ENCODE assay signal across 8 mouse cellular contexts in genomic region chr1:74390287-74390906, GRCm38 (mm10). TPM values are rescaled to one million over a fixed set of nuclear protein-coding genes. Genes with fewer than 3 reads are reported as not detected.
A peak's percentile ranks its signal among the peaks of the same experiment; 100 is the strongest.
DNase-seq lines count a peak whose midpoint lies in the region; ATAC-seq and TF ChIP-seq lines count a peak whose summit lies in the region.

No protein-coding gene starts in this region.

- TF ChIP-seq RAD21 in CH12.LX (IDR thresholded peaks at IDR 0.05; ENCODE audit: low read depth, low read length), result peak; percentile 69

- no peaks in the 10 kb centered on the region for H3K27me3 ChIP-seq in CH12.LX (replicated peaks)
- no peaks in the 10 kb centered on the region for H3K27me3 ChIP-seq in embryonic facial prominence, embryonic 15.5 days
- no peaks in the 10 kb centered on the region for H3K27me3 ChIP-seq in limb, embryonic 11.5 days (ENCODE audit: control insufficient read depth, insufficient read depth, low read length)
- H3K27me3 ChIP-seq in midbrain, embryonic 12.5 days, result peaks cover 29% of the 10 kb centered on the region
- no peaks in the 10 kb centered on the region for H3K27me3 ChIP-seq in stomach, embryonic 15.5 days (replicated peaks)

- 5% methylated on average over 21 of the region's 21 CpGs for WGBS in embryonic facial prominence, embryonic 15.5 days
- 7% methylated on average over 21 of the region's 21 CpGs for WGBS in limb, embryonic 11.5 days
- 7% methylated on average over 21 of the region's 21 CpGs for WGBS in midbrain, embryonic 12.5 days
- 6% methylated on average over 21 of the region's 21 CpGs for WGBS in stomach, embryonic 15.5 days

- H3K4me2 ChIP-seq in CH12.LX (ENCODE audit: insufficient read depth, low read depth, poor library complexity, severe bottlenecking), result peak overlapping the region; percentile 55
- peak overlapping the region; percentile 84 for H3K4me2 ChIP-seq in embryonic facial prominence, embryonic 15.5 days (replicated peaks)
- H3K4me2 ChIP-seq in limb, embryonic 11.5 days (ENCODE audit: low read depth, severe bottlenecking), result peak overlapping the region; percentile 97
- peak overlapping the region; percentile 93 for H3K4me2 ChIP-seq in midbrain, embryonic 12.5 days (replicated peaks)
- peak overlapping the region; percentile 52 for H3K4me2 ChIP-seq in stomach, embryonic 15.5 days

- H3K27ac ChIP-seq in CH12.LX (ENCODE audit: insufficient read depth, low read depth), result peak overlapping the region; percentile 91
- peak overlapping the region; percentile 98 for H3K27ac ChIP-seq in embryonic facial prominence, embryonic 15.5 days (replicated peaks)
- H3K27ac ChIP-seq in limb, embryonic 11.5 days (replicated peaks; ENCODE audit: low read depth, low read length), result no peak overlapping the region
- no peak overlapping the region for H3K27ac ChIP-seq in midbrain, embryonic 12.5 days (replicated peaks)
- peak overlapping the region; percentile 99 for H3K27ac ChIP-seq in stomach, embryonic 15.5 days

- in situ Hi-C loops in CH12.LX (cut with MboI; ENCODE audit: low pct_ligation_motif_present, low pct_unique_long_range_greater_than_20kb, low sequenced_read_pairs), result loop anchor here (5.0 to 10.0 kb wide), 2 partner anchors 54 to 78 kb away; no protein-coding TSS in a partner anchor

- H3K4me3 ChIP-seq in CH12.LX (replicated peaks in 1 of 3; ENCODE audit: low read depth in 2 of 3, low read length in 2 of 3, poor library complexity in 1 of 3), result peak overlapping the region in 1 of 3 experiments; percentile 65
- H3K4me3 ChIP-seq in embryonic facial prominence, embryonic 15.5 days (replicated peaks), result peak overlapping the region; percentile 91
- peak overlapping the region; percentile 12 for H3K4me3 ChIP-seq in limb, embryonic 11.5 days (ENCODE audit: low read depth, low read length)
- peak overlapping the region; percentile 9 for H3K4me3 ChIP-seq in midbrain, embryonic 12.5 days
- peak overlapping the region; percentile 79 for H3K4me3 ChIP-seq in stomach, embryonic 15.5 days (replicated peaks)

- peaks cover 21% of the 10 kb centered on the region for H3K79me2 ChIP-seq in CH12.LX (replicated peaks; ENCODE audit: control insufficient read depth, extremely low read depth, insufficient read depth, poor library complexity, severe bottlenecking)

- peak overlapping the region; percentile 98; the same call in 1 of the 2 replicates for H3K9ac ChIP-seq in CH12.LX (ENCODE audit: insufficient read depth, low read depth)
- H3K9ac ChIP-seq in embryonic facial prominence, embryonic 15.5 days, result no peak overlapping the region
- H3K9ac ChIP-seq in limb, embryonic 11.5 days (ENCODE audit: low read length), result no peak overlapping the region; the same call in 1 of the 2 replicates
- H3K9ac ChIP-seq in midbrain, embryonic 12.5 days (replicated peaks), result no peak overlapping the region
- no peak overlapping the region for H3K9ac ChIP-seq in stomach, embryonic 15.5 days

- H3K4me1 ChIP-seq in CH12.LX (ENCODE audit: control insufficient read depth in 1 of 2, insufficient read depth in 2 of 2), result peaks cover 11 to 69% of the 10 kb centered on the region in 2 experiments
- peaks cover 68% of the 10 kb centered on the region for H3K4me1 ChIP-seq in embryonic facial prominence, embryonic 15.5 days
- peaks cover 10% of the 10 kb centered on the region for H3K4me1 ChIP-seq in limb, embryonic 11.5 days (ENCODE audit: control insufficient read depth, insufficient read depth, low read length)
- peaks cover 34% of the 10 kb centered on the region for H3K4me1 ChIP-seq in midbrain, embryonic 12.5 days
- peaks cover 51% of the 10 kb centered on the region for H3K4me1 ChIP-seq in stomach, embryonic 15.5 days

- H3K9me3 ChIP-seq in CH12.LX (replicated peaks; ENCODE audit: low read length), result no peaks in the 10 kb centered on the region
- H3K9me3 ChIP-seq in embryonic facial prominence, embryonic 15.5 days (replicated peaks), result no peaks in the 10 kb centered on the region
- no peaks in the 10 kb centered on the region for H3K9me3 ChIP-seq in limb, embryonic 11.5 days (ENCODE audit: control insufficient read depth, low read length)
- H3K9me3 ChIP-seq in midbrain, embryonic 12.5 days, result no peaks in the 10 kb centered on the region
- H3K9me3 ChIP-seq in stomach, embryonic 15.5 days, result no peaks in the 10 kb centered on the region

- TF ChIP-seq POLR2A in CH12.LX (IDR thresholded peaks at IDR 0.05; ENCODE audit: low read depth, low read length), result no peak

- TF ChIP-seq CTCF in CH12.LX (conservative IDR thresholded peaks at IDR 0.05 in 1 of 2, IDR thresholded peaks at IDR 0.05 in 1 of 2; ENCODE audit: low read depth in 2 of 2, low read length in 2 of 2), result peak; percentile 63 to 76; a peak in 3 of 4 replicates

- TF ChIP-seq EP300 in CH12.LX (IDR thresholded peaks at IDR 0.05; ENCODE audit: low read length), result no peak

- peak; percentile 86 for DNase-seq in CH12.LX (ENCODE audit: extremely low read depth)
- peak; percentile 64 for DNase-seq in adrenal gland, postnatal 25 days
- peak; percentile 74 to 83 for DNase-seq in heart, postnatal 10 days
- peak; percentile 80 for DNase-seq in limb, embryonic 11.5 days (ENCODE audit: low spot score)
- DNase-seq in layer of hippocampus, adult 11-12 months (ENCODE audit: low spot score), result no peak

- H3K36me3 ChIP-seq in CH12.LX (replicated peaks in 1 of 2; ENCODE audit: control insufficient read depth in 1 of 2, insufficient read depth in 1 of 2, low read length in 1 of 2), result peaks cover 18 to 25% of the 10 kb centered on the region in 2 experiments
- peaks cover 19% of the 10 kb centered on the region for H3K36me3 ChIP-seq in embryonic facial prominence, embryonic 15.5 days
- H3K36me3 ChIP-seq in limb, embryonic 11.5 days (ENCODE audit: control insufficient read depth, insufficient read depth, low read length), result peaks cover 8% of the 10 kb centered on the region; the same call in 1 of the 2 replicates
- peaks cover 18% of the 10 kb centered on the region for H3K36me3 ChIP-seq in midbrain, embryonic 12.5 days
- peaks cover 19% of the 10 kb centered on the region for H3K36me3 ChIP-seq in stomach, embryonic 15.5 days

- ATAC-seq in embryonic facial prominence, embryonic 15.5 days (ENCODE audit: insufficient number of reproducible peaks, low FRiP score, low TSS enrichment, low read depth), result no peak
- no peak for ATAC-seq in limb, embryonic 11.5 days (ENCODE audit: insufficient number of reproducible peaks, low FRiP score, low TSS enrichment, low read depth)
- ATAC-seq in midbrain, embryonic 12.5 days (ENCODE audit: low FRiP score, low read depth), result no peak
- 0 out of 2 replicates have a peak, but pooled peaks have one; percentile 0 for ATAC-seq in stomach, embryonic 15.5 days (ENCODE audit: insufficient read depth, low FRiP score, low read depth)

- intact Hi-C loops in heart, postnatal 10 days (cut with DNase I), result no loop called here

- dilution Hi-C loops in CH12.LX (cut with MboI; ENCODE audit: extremely low pct_ligation_motif_present, extremely low pct_unique_long_range_greater_than_20kb, low sequenced_read_pairs), result no loop called here

TF ChIP-seq in CH12.LX, 34 proteins besides CTCF, POLR2A, EP300 and RAD21 (continues in another document):
- no peak for TF ChIP-seq JUN (IDR thresholded peaks at IDR 0.05; ENCODE audit: insufficient read depth, low read depth, low read length)

RNA-seq across cellular contexts. Expression of gene Ctdsp1, which starts 0.9 kb away (rescaled TPM):
- total RNA-seq in CH12.LX (2012; rRNA removed) (23.4 and 26.0 TPM in 2 replicates), CH12.LX (2014; rRNA removed) (11.8 and 14.4 TPM in 2 replicates)
- 57.5 and 65.8 TPM in 2 replicates for polyA plus RNA-seq in CH12.LX (2012; ENCODE audit: insufficient read length, low read depth)
- total RNA-seq in adrenal gland, postnatal 25 days (2021), result 168 and 179 TPM in 2 replicates
- polyA plus RNA-seq in embryonic facial prominence, embryonic 15.5 days (2015; fragmentation: Nextera tagmentation; extraction: Ambion mirVana), result 86.6 and 89.3 TPM in 2 replicates
- total RNA-seq in heart, postnatal 10 days (2021), result 100 to 1,000 TPM; 117 to 122 TPM
- 74.7 and 75.8 TPM in 2 replicates for polyA plus RNA-seq in limb, embryonic 11.5 days (2014; fragmentation: Nextera tagmentation; extraction: Ambion mirVana)
- polyA plus RNA-seq in midbrain, embryonic 12.5 days (2016; fragmentation: Nextera tagmentation; extraction: Ambion mirVana), result 28.9 and 31.0 TPM in 2 replicates
- polyA plus RNA-seq in stomach, embryonic 15.5 days (2015; fragmentation: Nextera tagmentation; extraction: Ambion mirVana), result 82.9 and 86.2 TPM in 2 replicates

RNA-seq across cellular contexts. Expression of gene Slc11a1, which starts 15.4 kb away (rescaled TPM):
- total RNA-seq in CH12.LX (2012; rRNA removed) (21.3 and 35.7 TPM in 2 replicates), CH12.LX (2014; rRNA removed) (14.0 and 17.0 TPM in 2 replicates)
- polyA plus RNA-seq in CH12.LX (2012; ENCODE audit: insufficient read length, low read depth), result 85.8 and 96.4 TPM in 2 replicates
- total RNA-seq in adrenal gland, postnatal 25 days (2021), result 5.8 and 11.4 TPM in 2 replicates
- 3.7 and 4.7 TPM in 2 replicates for polyA plus RNA-seq in embryonic facial prominence, embryonic 15.5 days (2015; fragmentation: Nextera tagmentation; extraction: Ambion mirVana)
- 1 to 10 TPM; 1.2 to 3.7 TPM for total RNA-seq in heart, postnatal 10 days (2021)
- polyA plus RNA-seq in limb, embryonic 11.5 days (2014; fragmentation: Nextera tagmentation; extraction: Ambion mirVana), result 1.0 and 1.8 TPM in 2 replicates
- polyA plus RNA-seq in midbrain, embryonic 12.5 days (2016; fragmentation: Nextera tagmentation; extraction: Ambion mirVana), result 2.3 and 2.4 TPM in 2 replicates
- 6.1 and 6.6 TPM in 2 replicates for polyA plus RNA-seq in stomach, embryonic 15.5 days (2015; fragmentation: Nextera tagmentation; extraction: Ambion mirVana)

RNA-seq across cellular contexts. Expression of gene Vil1, which starts 18.8 kb away (rescaled TPM):
- 0.08 TPM in 1 of 2 replicates, not detected in the other for total RNA-seq in CH12.LX (2012; rRNA removed)
- total RNA-seq in CH12.LX (2014; rRNA removed), result not detected in 2 replicates
- 0.10 TPM in 1 of 2 replicates, not detected in the other for polyA plus RNA-seq in CH12.LX (2012; ENCODE audit: insufficient read length, low read depth)
- total RNA-seq in adrenal gland, postnatal 25 days (2021), result 1.6 TPM in 2 replicates
- polyA plus RNA-seq in embryonic facial prominence, embryonic 15.5 days (2015; fragmentation: Nextera tagmentation; extraction: Ambion mirVana), result 0.08 and 0.16 TPM in 2 replicates
- 1 to 10 TPM; 1.1 to 1.2 TPM for total RNA-seq in heart, postnatal 10 days (2021)
- polyA plus RNA-seq in limb, embryonic 11.5 days (2014; fragmentation: Nextera tagmentation; extraction: Ambion mirVana), result 0.16 and 0.18 TPM in 2 replicates
- polyA plus RNA-seq in midbrain, embryonic 12.5 days (2016; fragmentation: Nextera tagmentation; extraction: Ambion mirVana), result 0.28 and 0.55 TPM in 2 replicates
- polyA plus RNA-seq in stomach, embryonic 15.5 days (2015; fragmentation: Nextera tagmentation; extraction: Ambion mirVana), result 32.2 and 41.1 TPM in 2 replicates

RNA-seq across cellular contexts. Expression of gene Catip, which starts 28.5 kb away (rescaled TPM):
- 0.21 and 0.30 TPM in 2 replicates for total RNA-seq in CH12.LX (2012; rRNA removed)
- 0.11 and 0.20 TPM in 2 replicates for total RNA-seq in CH12.LX (2014; rRNA removed)
- 2.1 and 2.6 TPM in 2 replicates for polyA plus RNA-seq in CH12.LX (2012; ENCODE audit: insufficient read length, low read depth)
- total RNA-seq in adrenal gland, postnatal 25 days (2021), result 0.67 TPM in 2 replicates
- polyA plus RNA-seq in embryonic facial prominence, embryonic 15.5 days (2015; fragmentation: Nextera tagmentation; extraction: Ambion mirVana), result 2.5 and 2.8 TPM in 2 replicates
- total RNA-seq in heart, postnatal 10 days (2021), result under 1 TPM; 0.29 to 0.45 TPM
- polyA plus RNA-seq in limb, embryonic 11.5 days (2014; fragmentation: Nextera tagmentation; extraction: Ambion mirVana), result 0.25 and 0.79 TPM in 2 replicates
- polyA plus RNA-seq in midbrain, embryonic 12.5 days (2016; fragmentation: Nextera tagmentation; extraction: Ambion mirVana), result 0.58 and 0.66 TPM in 2 replicates
- polyA plus RNA-seq in stomach, embryonic 15.5 days (2015; fragmentation: Nextera tagmentation; extraction: Ambion mirVana), result 0.53 and 0.55 TPM in 2 replicates

Comparison
In these comparisons a context has a peak if more than half of its experiments do, and no peak if none do; other contexts are left out.
1. H3K27ac ChIP-seq: peak in CH12.LX (single experiment), embryonic facial prominence, embryonic 15.5 days (single experiment) and stomach, embryonic 15.5 days (single experiment); none in limb, embryonic 11.5 days (single experiment) and midbrain, embryonic 12.5 days (single experiment).
2. RNA of gene Slc11a1, which starts 15.4 kb away (polyA plus RNA-seq): 85.8 to 96.4 TPM in CH12.LX; 6.1 to 6.6 TPM in stomach, embryonic 15.5 days, 3.7 to 4.7 TPM in embryonic facial prominence, embryonic 15.5 days, 2.3 to 2.4 TPM in midbrain, embryonic 12.5 days and 1.0 to 1.8 TPM in limb, embryonic 11.5 days; every median in the first group is over 10 times any median in the second.
3. RNA of gene Vil1, which starts 18.8 kb away (polyA plus RNA-seq): 32.2 to 41.1 TPM in stomach, embryonic 15.5 days; 0.28 to 0.55 TPM in midbrain, embryonic 12.5 days, 0.16 to 0.18 TPM in limb, embryonic 11.5 days, 0.10 TPM in CH12.LX and 0.08 to 0.16 TPM in embryonic facial prominence, embryonic 15.5 days; every median in the first group is over 10 times any median in the second.
4. Peak in every context shown above with its lines, with median percentiles within 50 percentile points of each other: H3K4me2 ChIP-seq.